Mouse (Mus musculus) megakaryocyte, embryonic 14.5 days (primary cell): ENCODE measurements around the gene Cers6.

Source experiments
- FLI1 ChIP-seq: IDR thresholded peaks from 2 replicates; pipeline ENCODE4 v1.6.1; 2012; ENCODE audit warnings: low read length, inconsistent platforms, mixed read lengths
- GATA1 ChIP-seq: IDR thresholded peaks from 3 replicates; pipeline ENCODE4 v1.6.1; 2012; ENCODE audit warnings: mixed read lengths, low read length, inconsistent platforms, borderline replicate concordance

- no peak for TF ChIP-seq FLI1
- TF ChIP-seq GATA1, result no peak
Observed at GRCm38 (mm10) chr2:68983431-68983830, 122.2 kb downstream of the Cers6 start.
